Mouse (Mus musculus) CH12.LX (cell line): ENCODE data around the gene 1300017J02Rik.

Source experiments
- CTCF ChIP-seq, 2 experiments: IDR thresholded peaks in 1 of 2; conservative IDR thresholded peaks in 1 of 2; 2 replicates each; pipeline ENCODE4 v1.5.1; 2011 to 2012; ENCODE audit warnings: low read depth in 2 of 2, low read length in 2 of 2, improper control_type of control experiment in 1 of 2, inconsistent platforms in 1 of 2, mild to moderate bottlenecking in 1 of 2, moderate library complexity in 1 of 2
- EP300 ChIP-seq: IDR thresholded peaks from 2 replicates; pipeline ENCODE4 v1.6.1; 2011; ENCODE audit warnings: low read length, improper control_type of control experiment
- MAX ChIP-seq: IDR thresholded peaks from 2 replicates; pipeline ENCODE4 v1.6.1; 2011; ENCODE audit warnings: low read length, improper control_type of control experiment
- MYC ChIP-seq: IDR thresholded peaks from 2 replicates; pipeline ENCODE4 v1.6.1; 2011; ENCODE audit warnings: low read depth, mild to moderate bottlenecking, improper control_type of control experiment, low read length
- NRF1 ChIP-seq: IDR thresholded peaks from 2 replicates; pipeline ENCODE4 v1.6.1; 2014; ENCODE audit warnings: low read depth, mild to moderate bottlenecking, inconsistent platforms, low read length, improper control_type of control experiment, moderate library complexity
- POLR2A ChIP-seq: IDR thresholded peaks from 2 replicates; pipeline ENCODE4 v1.6.1; 2011; ENCODE audit warnings: low read depth, mild to moderate bottlenecking, improper control_type of control experiment, low read length
- POLR2AphosphoS2 ChIP-seq: IDR thresholded peaks from 2 replicates; pipeline ENCODE4 v1.6.1; 2011; ENCODE audit warnings: low read depth, low read length, improper control_type of control experiment
- TBP ChIP-seq: conservative IDR thresholded peaks from 2 replicates; pipeline ENCODE4 v1.6.1; 2011; ENCODE audit warnings: low read depth, low read length, improper control_type of control experiment
- UBTF ChIP-seq: IDR thresholded peaks from 2 replicates; pipeline ENCODE4 v1.6.1; 2012; ENCODE audit warnings: low read depth, mild to moderate bottlenecking, inconsistent platforms, low read length, improper control_type of control experiment, moderate library complexity

DNA sequence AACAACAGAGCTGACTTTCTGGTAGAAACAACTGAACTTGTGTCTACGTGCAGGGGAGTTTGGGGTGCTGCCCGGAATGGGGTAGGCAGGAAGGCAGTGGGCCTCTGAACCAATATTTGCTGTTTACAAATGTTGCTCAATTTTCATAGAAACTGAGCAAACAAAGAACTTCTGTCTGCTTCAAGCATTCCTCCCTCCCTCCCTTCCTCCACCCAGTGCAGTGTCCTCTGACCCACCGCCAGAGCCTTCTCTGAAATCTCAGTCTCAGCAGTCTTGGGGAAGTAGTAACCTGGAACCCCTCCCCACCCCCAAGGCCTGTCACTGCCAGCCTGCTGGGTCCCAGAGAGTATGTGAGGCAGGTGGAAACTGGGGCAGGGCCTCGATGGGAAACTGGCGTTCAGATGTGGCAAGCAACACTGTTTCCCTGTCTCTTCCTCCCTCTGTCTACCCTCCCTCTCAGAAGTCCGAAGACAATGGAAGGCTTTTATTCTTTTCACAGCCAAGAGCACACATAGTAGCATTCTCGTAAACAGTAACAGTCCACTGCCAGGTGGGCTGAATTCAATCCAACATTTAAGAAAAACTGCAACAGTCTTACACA, 70.2 kb downstream of the 1300017J02Rik start:
- TF ChIP-seq POLR2A (no peak), CTCF (conservative IDR thresholded peaks at IDR 0.05 in 1 of 2, IDR thresholded peaks at IDR 0.05 in 1 of 2; ENCODE audit: low read depth in 2 of 2, low read length in 2 of 2) (no peak), EP300 (no peak), MYC (no peak), MAX (no peak), TBP (no peak), NRF1 (no peak), UBTF (no peak), POLR2AphosphoS2 (no peak)
